8 mouse cellular contexts compared by ENCODE assay signal in the genomic region with DNA sequence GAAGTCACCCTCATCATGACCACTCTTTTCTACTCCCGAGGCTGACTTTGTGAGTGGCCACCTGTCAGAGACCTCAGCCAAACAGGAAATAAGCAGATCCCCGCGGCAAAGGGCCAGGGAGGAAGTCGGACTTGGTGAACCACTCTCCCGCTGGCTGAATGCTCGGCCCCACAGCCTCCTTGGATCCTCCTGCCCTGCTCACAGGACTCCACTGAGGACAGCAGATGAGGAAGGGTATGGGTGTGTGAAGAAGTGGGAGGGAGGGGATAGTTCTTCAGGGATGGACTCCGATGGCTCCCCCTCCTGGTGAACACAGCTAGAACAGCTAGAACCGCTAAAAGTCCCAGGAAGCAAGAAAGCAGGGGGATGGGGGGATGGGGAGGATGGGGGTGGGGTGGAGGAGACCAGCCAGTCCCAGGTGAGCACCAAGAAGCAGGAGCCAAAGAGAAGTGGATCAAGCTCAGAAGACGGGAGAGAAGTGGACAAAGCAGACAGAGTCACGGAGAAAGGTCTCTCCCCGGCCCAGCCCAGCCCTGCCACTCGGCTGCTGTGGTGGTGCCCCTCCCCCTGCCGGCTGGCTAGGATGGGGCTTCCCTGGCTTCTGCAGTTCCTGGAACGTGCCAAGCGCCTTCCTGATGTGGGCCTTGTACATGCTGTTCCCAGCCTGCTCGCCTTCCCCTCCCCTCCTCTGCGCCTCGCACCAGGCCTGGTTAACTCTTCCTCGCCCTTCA. TPM values are rescaled to one million over a fixed set of nuclear protein-coding genes. Genes with fewer than 3 reads are reported as not detected.
DNase-seq lines count a peak whose midpoint lies in the region; ATAC-seq and TF ChIP-seq lines count a peak whose summit lies in the region.

No protein-coding gene starts in this region.

- peak; percentile 96 for TF ChIP-seq EP300 in heart, postnatal 0 days (IDR thresholded peaks at IDR 0.05; ENCODE audit: low read depth)

- H3K36me3 ChIP-seq in forebrain, embryonic 13.5 days (ENCODE audit: poor library complexity, severe bottlenecking) = peaks cover 46% of the 10 kb centered on the region
- peaks cover 17% of the 10 kb centered on the region for H3K36me3 ChIP-seq in heart, postnatal 0 days (replicated peaks; ENCODE audit: control insufficient read depth, insufficient read depth, low read length)

- 0 out of 2 replicates have a peak overlapping the region, but pooled peaks have one; percentile 58 for H3K27ac ChIP-seq in forebrain, embryonic 13.5 days
- H3K27ac ChIP-seq in heart, postnatal 0 days (ENCODE audit: low read depth) = peak overlapping the region; percentile 86

- no peak for TF ChIP-seq POLR2A in brain, embryonic 14.5 days (IDR thresholded peaks at IDR 0.05; ENCODE audit: borderline replicate concordance, extremely low read depth, insufficient read depth, insufficient read length, poor library complexity, severe bottlenecking)

- peak overlapping the region; percentile 35 for H3K4me2 ChIP-seq in forebrain, embryonic 13.5 days
- peak overlapping the region; percentile 50 for H3K4me2 ChIP-seq in heart, postnatal 0 days (ENCODE audit: low read depth, low read length)

- peak; percentile 87 for DNase-seq in ES-CJ7 (ENCODE audit: low read depth, low spot score)
- DNase-seq in brain, embryonic 14.5 days (ENCODE audit: low read depth) = peak; percentile 82
- peak; percentile 90 for DNase-seq in heart, postnatal 0 days (ENCODE audit: low spot score)
- DNase-seq in kidney, postnatal 25 days = peak; percentile 82 to 91
- DNase-seq in lung, adult 18-20 months = peak; percentile 88 to 94
- peak; percentile 51 for DNase-seq in ovary, postnatal 14 days (ENCODE audit: low spot score)
- peak; percentile 28 to 64 for DNase-seq in urinary bladder, postnatal 36 days (ENCODE audit: low spot score in 2 of 2)

- 17% methylated on average over 19 of the region's 19 CpGs for WGBS in forebrain, embryonic 13.5 days
- WGBS in heart, postnatal 0 days = 9% methylated on average over 19 of the region's 19 CpGs

- H3K9me3 ChIP-seq in forebrain, embryonic 13.5 days (replicated peaks) = no peaks in the 10 kb centered on the region
- no peaks in the 10 kb centered on the region for H3K9me3 ChIP-seq in heart, postnatal 0 days (replicated peaks; ENCODE audit: control insufficient read depth, low read length)

- peaks cover 12% of the 10 kb centered on the region for H3K4me1 ChIP-seq in forebrain, embryonic 13.5 days
- H3K4me1 ChIP-seq in heart, postnatal 0 days (ENCODE audit: control insufficient read depth, insufficient read depth) = peaks cover 33% of the 10 kb centered on the region

- H3K4me3 ChIP-seq in forebrain, embryonic 13.5 days = no peak overlapping the region
- peak overlapping the region; percentile 8; the same call in 1 of the 2 replicates for H3K4me3 ChIP-seq in heart, postnatal 0 days (ENCODE audit: low read depth, low read length)

- peak; percentile 88 for ATAC-seq in forebrain, embryonic 13.5 days
- peak; percentile 95 for ATAC-seq in heart, postnatal 0 days (ENCODE audit: insufficient read depth, low read depth)

- H3K27me3 ChIP-seq in forebrain, embryonic 13.5 days = no peaks in the 10 kb centered on the region
- no peaks in the 10 kb centered on the region for H3K27me3 ChIP-seq in heart, postnatal 0 days (ENCODE audit: control insufficient read depth, insufficient read depth, low read length)

- peak overlapping the region; percentile 45; the same call in 1 of the 2 replicates for H3K9ac ChIP-seq in forebrain, embryonic 13.5 days
- H3K9ac ChIP-seq in heart, postnatal 0 days (replicated peaks; ENCODE audit: low read depth, low read length) = peak overlapping the region; percentile 11; the same call in 1 of the 2 replicates

- TF ChIP-seq CTCF in brain, embryonic 14.5 days (IDR thresholded peaks at IDR 0.05; ENCODE audit: borderline replicate concordance, extremely low read depth, insufficient read depth, insufficient read length) = peak; percentile 60; the same call in 1 of the 2 replicates
- peak; percentile 51 for TF ChIP-seq CTCF in heart, postnatal 0 days (IDR thresholded peaks at IDR 0.05; ENCODE audit: low read depth)

RNA-seq across cellular contexts. Expression of a gene that starts 57.9 kb away (rescaled TPM):
- 6.9 and 11.8 TPM in 2 replicates for polyA plus RNA-seq in brain, embryonic 14.5 days (2012; rRNA removed)
- 1.4 and 1.9 TPM in 2 replicates for polyA plus RNA-seq in forebrain, embryonic 13.5 days (2015; fragmentation: Nextera tagmentation; extraction: Ambion mirVana)
- 10.7 and 12.7 TPM in 2 replicates for total RNA-seq in heart, postnatal 0 days (2014; rRNA removed; ENCODE audit: low replicate concordance)
- polyA plus RNA-seq in heart, postnatal 0 days (2015; fragmentation: Nextera tagmentation; extraction: Ambion mirVana) = 2.7 and 2.9 TPM in 2 replicates
